28 mouse cellular contexts compared by ENCODE assay signal in genomic region chr5:91913231-91913630, GRCm38 (mm10). TPM values are rescaled to one million over a fixed set of nuclear protein-coding genes. Genes with fewer than 3 reads are reported as not detected.
DNase-seq lines count a peak whose midpoint lies in the region; ATAC-seq lines count a peak whose summit lies in the region.
"Had no signal": no experiment of that assay in that cellular context is flagged by ENCODE, and none has a peak within 500 bp of the region (broad histone marks: within the 10 kb centered on the region; RNA-seq: fewer than 3 reads in every experiment).

No protein-coding gene starts in this region.

- no peaks in the 10 kb centered on the region for H3K9me3 ChIP-seq in forebrain, embryonic 14.5 days (replicated peaks; ENCODE audit: control insufficient read depth, low read length)
- H3K9me3 ChIP-seq in forebrain, embryonic 12.5 days, result no peaks in the 10 kb centered on the region
- H3K9me3 ChIP-seq in midbrain, embryonic 11.5 days (ENCODE audit: control insufficient read depth, low read length), result no peaks in the 10 kb centered on the region
- H3K9me3 ChIP-seq in midbrain, embryonic 10.5 days (replicated peaks), result no peaks in the 10 kb centered on the region
- no peaks in the 10 kb centered on the region for H3K9me3 ChIP-seq in midbrain, embryonic 13.5 days
- H3K9me3 ChIP-seq in kidney, embryonic 15.5 days (replicated peaks), result no peaks in the 10 kb centered on the region
- H3K9me3 ChIP-seq: embryonic facial prominence, embryonic 13.5 days; heart, embryonic 10.5 days; limb, embryonic 15.5 days; megakaryocyte, embryonic 14.5 days; neural tube, embryonic 12.5 days had no signal

- H3K4me3 ChIP-seq in forebrain, embryonic 14.5 days (ENCODE audit: low read depth, low read length), result no peak overlapping the region
- H3K4me3 ChIP-seq in forebrain, embryonic 12.5 days (replicated peaks), result no peak overlapping the region
- no peak overlapping the region for H3K4me3 ChIP-seq in midbrain, embryonic 11.5 days (ENCODE audit: low read depth, low read length)
- no peak overlapping the region for H3K4me3 ChIP-seq in midbrain, embryonic 10.5 days
- H3K4me3 ChIP-seq in midbrain, embryonic 13.5 days (replicated peaks), result no peak overlapping the region
- H3K4me3 ChIP-seq in kidney, embryonic 15.5 days (replicated peaks), result no peak overlapping the region
- H3K4me3 ChIP-seq: embryonic facial prominence, embryonic 13.5 days; erythroblast, embryonic 14.5 days; gastrocnemius, adult 2 months; heart, embryonic 10.5 days; limb, embryonic 15.5 days; megakaryocyte, embryonic 14.5 days; neural tube, embryonic 12.5 days had no signal

- 0 out of 2 replicates have a peak, but pooled peaks cover 4% of the 10 kb centered on the region for H3K4me1 ChIP-seq in forebrain, embryonic 14.5 days (ENCODE audit: control insufficient read depth, insufficient read depth, low read length)
- H3K4me1 ChIP-seq in forebrain, embryonic 12.5 days, result peaks cover 5% of the 10 kb centered on the region
- no peaks in the 10 kb centered on the region for H3K4me1 ChIP-seq in midbrain, embryonic 11.5 days (ENCODE audit: control insufficient read depth, insufficient read depth, low read length)
- H3K4me1 ChIP-seq in midbrain, embryonic 10.5 days, result peaks cover 8% of the 10 kb centered on the region; the same call in 1 of the 2 replicates
- H3K4me1 ChIP-seq in midbrain, embryonic 13.5 days (replicated peaks), result no peaks in the 10 kb centered on the region
- no peaks in the 10 kb centered on the region for H3K4me1 ChIP-seq in kidney, embryonic 15.5 days
- H3K4me1 ChIP-seq: embryonic facial prominence, embryonic 13.5 days; heart, embryonic 10.5 days; limb, embryonic 15.5 days had no signal

- ATAC-seq in forebrain, embryonic 14.5 days, result peak; percentile 52; the same call in 1 of the 2 replicates
- ATAC-seq in forebrain, embryonic 12.5 days (ENCODE audit: low FRiP score), result no peak
- no peak for ATAC-seq in midbrain, embryonic 11.5 days (ENCODE audit: low FRiP score)
- 0 out of 2 replicates have a peak, but pooled peaks have one; percentile 25 for ATAC-seq in midbrain, embryonic 13.5 days
- ATAC-seq in kidney, embryonic 15.5 days (replicated peaks; ENCODE audit: low FRiP score), result no peak
- ATAC-seq: inflammation-experienced regulatory T-cells, adult 6 months had no signal

- H3K4me2 ChIP-seq in forebrain, embryonic 14.5 days (ENCODE audit: low read length), result no peak overlapping the region
- no peak overlapping the region for H3K4me2 ChIP-seq in forebrain, embryonic 12.5 days
- H3K4me2 ChIP-seq in midbrain, embryonic 11.5 days, result no peak overlapping the region
- H3K4me2 ChIP-seq in midbrain, embryonic 13.5 days (replicated peaks), result no peak overlapping the region
- H3K4me2 ChIP-seq in kidney, embryonic 15.5 days, result no peak overlapping the region
- H3K4me2 ChIP-seq: embryonic facial prominence, embryonic 13.5 days; limb, embryonic 15.5 days; lung, embryonic 14.5 days; neural tube, embryonic 12.5 days had no signal

- no peak overlapping the region for H3K27ac ChIP-seq in forebrain, embryonic 14.5 days (ENCODE audit: low read depth, low read length)
- no peak overlapping the region for H3K27ac ChIP-seq in forebrain, embryonic 12.5 days
- H3K27ac ChIP-seq in midbrain, embryonic 11.5 days (ENCODE audit: low read depth, low read length), result no peak overlapping the region
- no peak overlapping the region for H3K27ac ChIP-seq in midbrain, embryonic 10.5 days (replicated peaks)
- no peak overlapping the region for H3K27ac ChIP-seq in midbrain, embryonic 13.5 days
- H3K27ac ChIP-seq in kidney, embryonic 15.5 days, result no peak overlapping the region
- H3K27ac ChIP-seq: embryonic facial prominence, embryonic 13.5 days; gastrocnemius, adult 2 months; heart, embryonic 10.5 days; kidney, postnatal 0 days; limb, embryonic 15.5 days; liver, embryonic 14.5 days; neural tube, embryonic 12.5 days had no signal

- whole genome bisulfite sequencing in forebrain, embryonic 14.5 days, result 93% methylated on average over 2 of the region's 2 CpGs
- 86% methylated on average over 2 of the region's 2 CpGs for WGBS in forebrain, embryonic 12.5 days
- 91% methylated on average over 2 of the region's 2 CpGs for WGBS in midbrain, embryonic 11.5 days
- 93% methylated on average over 2 of the region's 2 CpGs for WGBS in midbrain, embryonic 10.5 days
- 82% methylated on average over 2 of the region's 2 CpGs for WGBS in midbrain, embryonic 13.5 days
- 62% methylated on average over 2 of the region's 2 CpGs for WGBS in kidney, embryonic 15.5 days

- no peaks in the 10 kb centered on the region for H3K27me3 ChIP-seq in forebrain, embryonic 14.5 days (replicated peaks; ENCODE audit: control insufficient read depth, insufficient read depth, low read length)
- no peaks in the 10 kb centered on the region for H3K27me3 ChIP-seq in forebrain, embryonic 12.5 days
- no peaks in the 10 kb centered on the region for H3K27me3 ChIP-seq in midbrain, embryonic 11.5 days (ENCODE audit: control insufficient read depth, insufficient read depth, low read length)
- H3K27me3 ChIP-seq in midbrain, embryonic 10.5 days (ENCODE audit: low read depth, poor library complexity, severe bottlenecking), result no peaks in the 10 kb centered on the region
- H3K27me3 ChIP-seq in midbrain, embryonic 13.5 days, result no peaks in the 10 kb centered on the region
- H3K27me3 ChIP-seq in kidney, embryonic 15.5 days, result no peaks in the 10 kb centered on the region
- H3K27me3 ChIP-seq: embryonic facial prominence, embryonic 13.5 days; limb, embryonic 15.5 days; neural tube, embryonic 12.5 days had no signal

- DNase-seq in forebrain, embryonic 14.5 days (ENCODE audit: low spot score), result peak; percentile 24
- DNase-seq in midbrain, embryonic 11.5 days (ENCODE audit: low spot score, missing footprints), result peak; percentile 54
- DNase-seq in midbrain, embryonic 10.5 days (ENCODE audit: low spot score), result no peak
- no peak for DNase-seq in cerebellum, adult 11 months
- DNase-seq: adrenal gland, postnatal 25 days; cerebellum, adult 18-20 months; cerebellum, postnatal 36 days; embryo, embryonic 11 days; gastrocnemius, adult 2 months; heart, postnatal 4 days; kidney, adult 18-20 months; layer of hippocampus, adult 9-11 months; lung, embryonic 14.5 days; retina, postnatal 1 day; right cerebral cortex, postnatal 25 days; thymus, adult 18-20 months had no signal

- no peak overlapping the region for H3K9ac ChIP-seq in forebrain, embryonic 14.5 days (ENCODE audit: low read length)
- no peak overlapping the region for H3K9ac ChIP-seq in forebrain, embryonic 12.5 days
- H3K9ac ChIP-seq in midbrain, embryonic 11.5 days (ENCODE audit: low read length), result no peak overlapping the region
- no peak overlapping the region for H3K9ac ChIP-seq in midbrain, embryonic 13.5 days (replicated peaks)
- no peak overlapping the region for H3K9ac ChIP-seq in kidney, embryonic 15.5 days
- H3K9ac ChIP-seq: embryonic facial prominence, embryonic 13.5 days; limb, embryonic 15.5 days; liver, embryonic 14.5 days; lung, embryonic 14.5 days; neural tube, embryonic 12.5 days had no signal

- no peaks in the 10 kb centered on the region for H3K36me3 ChIP-seq in forebrain, embryonic 14.5 days (ENCODE audit: control insufficient read depth, insufficient read depth, low read length)
- H3K36me3 ChIP-seq in forebrain, embryonic 12.5 days (replicated peaks), result no peaks in the 10 kb centered on the region
- no peaks in the 10 kb centered on the region for H3K36me3 ChIP-seq in midbrain, embryonic 11.5 days (ENCODE audit: control insufficient read depth, insufficient read depth, low read length)
- no peaks in the 10 kb centered on the region for H3K36me3 ChIP-seq in midbrain, embryonic 10.5 days
- H3K36me3 ChIP-seq in midbrain, embryonic 13.5 days, result no peaks in the 10 kb centered on the region
- no peaks in the 10 kb centered on the region for H3K36me3 ChIP-seq in kidney, embryonic 15.5 days
- H3K36me3 ChIP-seq: embryonic facial prominence, embryonic 13.5 days; heart, embryonic 10.5 days; limb, embryonic 15.5 days; neural tube, embryonic 12.5 days had no signal

RNA-seq across cellular contexts. Expression of gene Rchy1, which starts 49.6 kb away (rescaled TPM):
- 43.5 and 43.8 TPM in 2 replicates for polyA plus RNA-seq in forebrain, embryonic 14.5 days (2014; fragmentation: Nextera tagmentation; extraction: Ambion mirVana)
- 61.2 and 65.2 TPM in 2 replicates for polyA plus RNA-seq in forebrain, embryonic 12.5 days (2016; fragmentation: Nextera tagmentation; extraction: Ambion mirVana)
- 40.9 and 45.6 TPM in 2 replicates for polyA plus RNA-seq in midbrain, embryonic 11.5 days (2014; fragmentation: Nextera tagmentation; extraction: Ambion mirVana)
- polyA plus RNA-seq in midbrain, embryonic 10.5 days (2016; fragmentation: Nextera tagmentation; extraction: Ambion mirVana), result 58.0 and 64.7 TPM in 2 replicates
- polyA plus RNA-seq in midbrain, embryonic 13.5 days (2015; fragmentation: Nextera tagmentation; extraction: Ambion mirVana), result 77.8 and 77.9 TPM in 2 replicates
- polyA plus RNA-seq in kidney, embryonic 15.5 days (2015; fragmentation: Nextera tagmentation; extraction: Ambion mirVana), result 78.5 and 81.7 TPM in 2 replicates

Comparison
In these comparisons a context has a peak if more than half of its experiments do, and no peak if none do; other contexts are left out.
1. ATAC-seq: peak in forebrain, embryonic 14.5 days (single experiment) and midbrain, embryonic 13.5 days (single experiment); none in forebrain, embryonic 12.5 days (single experiment), midbrain, embryonic 11.5 days (single experiment) and kidney, embryonic 15.5 days (single experiment).
2. DNase-seq: peak in forebrain, embryonic 14.5 days (single experiment) and midbrain, embryonic 11.5 days (single experiment); none in midbrain, embryonic 10.5 days (single experiment) and cerebellum, adult 11 months (single experiment).